Mouse (Mus musculus) stomach, postnatal 0 days (tissue): ENCODE measurements at regions not wholly inside any gene's neighbourhood (a gene's known extent, or its start where the extent isn't known, plus 50 kb on each side); places are given as distances from the start of the nearest gene placed in this dataset.

Experiments used
- ATAC-seq: fragments of 200-750 bp; cut with Nextera tagmentation; 2 replicates; pipeline ENCODE4 v1.8.0; 2017; ENCODE audit not compliant: low FRiP score, low TSS enrichment
- DNase-seq: peaks from one replicate; pipeline ENCODE4 v3.0.0-alpha.2; 2016; ENCODE audit warnings: low spot score
- H3K27ac ChIP-seq: fragments of 300-500 bp; sonication (generic); replicated peaks from 2 replicates; pipeline ENCODE4 v1.5.1; 2014; ENCODE audit warnings: mild to moderate bottlenecking, control low read depth
- H3K27me3 ChIP-seq: fragments of 300-500 bp; sonication (generic); 2 replicates; pipeline ENCODE4 v1.6.1; 2014; ENCODE audit warnings: low read length; ENCODE audit not compliant: control insufficient read depth, insufficient read depth
- H3K36me3 ChIP-seq: fragments of 300-500 bp; sonication (generic); 2 replicates; pipeline ENCODE4 v1.6.1; 2014; ENCODE audit warnings: low read length, mixed read lengths; ENCODE audit not compliant: control insufficient read depth, insufficient read depth
- H3K4me1 ChIP-seq: fragments of 300-500 bp; sonication (generic); replicated peaks from 2 replicates; pipeline ENCODE4 v1.6.1; 2014; ENCODE audit warnings: antibody characterized with exemption; ENCODE audit not compliant: control insufficient read depth, insufficient read depth
- H3K4me2 ChIP-seq: fragments of 300-500 bp; sonication (generic); replicated peaks from 2 replicates; pipeline ENCODE4 v1.6.1; 2014; ENCODE audit warnings: low read depth, mild to moderate bottlenecking, control low read depth, moderate library complexity
- H3K4me3 ChIP-seq: fragments of 300-500 bp; sonication (generic); 2 replicates; pipeline ENCODE4 v1.5.1; 2014; ENCODE audit warnings: low read depth, low read length, control low read depth
- H3K9ac ChIP-seq: fragments of 300-500 bp; sonication (generic); 2 replicates; pipeline ENCODE4 v1.6.1; 2014; ENCODE audit warnings: mild to moderate bottlenecking, low read length, control low read depth, mixed read lengths
- H3K9me3 ChIP-seq: fragments of 300-500 bp; sonication (generic); 2 replicates; pipeline ENCODE4 v1.6.1; 2016; ENCODE audit warnings: low read length; ENCODE audit not compliant: control insufficient read depth
- CTCF ChIP-seq: IDR thresholded peaks from 2 replicates; pipeline ENCODE4 v1.5.1; 2016; ENCODE audit warnings: antibody characterized with exemption, low read depth, mild to moderate bottlenecking, moderate library complexity
- EP300 ChIP-seq: optimal IDR thresholded peaks from 2 replicates; pipeline ENCODE3; 2016; ENCODE audit warnings: antibody characterized with exemption
- WGBS: fragments of 180-500 bp; shearing (Covaris S2); extraction: QIAGEN DNeasy Blood & Tissue Kit; methylation state at CpG from one replicate; pipeline ENCODE4 v1.1.7; 2014; 5-methylcytosine and 5-hydroxymethylcytosine counted together

GRCm38 (mm10) chr7:79201246-79201645 is 52.4 kb upstream of the Mfge8 start:
- no peak for ATAC-seq
- Histone ChIP-seq H3K9me3 (no peaks in the 10 kb centered on the region), H3K36me3 (no peaks in the 10 kb centered on the region), H3K4me2 (no peak overlapping the region), H3K9ac (no peak overlapping the region), H3K4me3 (no peak overlapping the region), H3K4me1 (no peaks in the 10 kb centered on the region), H3K27ac (no peak overlapping the region), H3K27me3 (no peaks in the 10 kb centered on the region)
- DNase-seq: no peak
- TF ChIP-seq CTCF (no peak), EP300 (no peak)

- Histone ChIP-seq H3K4me2 (no peak overlapping the region), H3K9me3 (no peaks in the 10 kb centered on the region), H3K36me3 (no peaks in the 10 kb centered on the region), H3K27ac (peak overlapping the region; percentile 78), H3K9ac (no peak overlapping the region), H3K27me3 (no peaks in the 10 kb centered on the region), H3K4me1 (no peaks in the 10 kb centered on the region), H3K4me3 (no peak overlapping the region)
- no peak for TF ChIP-seq EP300
- WGBS: 37% methylated on average over 7 of the region's 7 CpGs
- no peak for DNase-seq
- peak; percentile 71; the same call in 1 of the 2 replicates for ATAC-seq
These were observed 53.5 kb upstream of the Mfge8 start for GRCm38 (mm10) chr7:79202336-79202735.

GRCm38 (mm10) chr7:79203481-79203880 is 54.6 kb upstream of the Mfge8 start:
- Histone ChIP-seq H3K4me1 (no peaks in the 10 kb centered on the region), H3K9ac (no peak overlapping the region), H3K36me3 (no peaks in the 10 kb centered on the region), H3K4me2 (no peak overlapping the region), H3K4me3 (no peak overlapping the region), H3K9me3 (no peaks in the 10 kb centered on the region), H3K27me3 (no peaks in the 10 kb centered on the region), H3K27ac (no peak overlapping the region)
- DNase-seq (no peak), ATAC-seq (no peak)
- 79% methylated on average over 5 of the region's 5 CpGs for WGBS
- no peak for TF ChIP-seq CTCF
- no peak for TF ChIP-seq EP300

- H3K4me1 ChIP-seq: no peaks in the 10 kb centered on the region
- no peaks in the 10 kb centered on the region for H3K27me3 ChIP-seq
- 34% methylated on average over 8 of the region's 8 CpGs for WGBS
- no peak overlapping the region for H3K9ac ChIP-seq
- H3K36me3 ChIP-seq: no peaks in the 10 kb centered on the region
- DNase-seq: no peak
- no peaks in the 10 kb centered on the region for H3K9me3 ChIP-seq
- no peak overlapping the region for H3K4me2 ChIP-seq
- 0 out of 2 replicates have a peak, but pooled peaks have one; percentile 47 for ATAC-seq
- no peak overlapping the region for H3K27ac ChIP-seq
- H3K4me3 ChIP-seq: no peak overlapping the region
- TF ChIP-seq EP300 (no peak), CTCF (no peak)
These were observed 58.3 kb upstream of the Mfge8 start for GRCm38 (mm10) chr7:79207140-79207539.

- Histone ChIP-seq H3K36me3 (no peaks in the 10 kb centered on the region), H3K4me3 (no peak overlapping the region), H3K9me3 (no peaks in the 10 kb centered on the region), H3K27me3 (no peaks in the 10 kb centered on the region), H3K9ac (no peak overlapping the region), H3K27ac (peak overlapping the region; percentile 36; the same call in 1 of the 2 replicates), H3K4me2 (no peak overlapping the region), H3K4me1 (no peaks in the 10 kb centered on the region)
- no peak for DNase-seq
- TF ChIP-seq EP300 (no peak), CTCF (peak; percentile 47)
- no peak for ATAC-seq
- WGBS: 85% methylated on average over 2 of the region's 2 CpGs
These were observed 61.7 kb upstream of the Mfge8 start for GRCm38 (mm10) chr7:79210376-79211215.

GRCm38 (mm10) chr7:79211287-79211976 is 61.6 kb upstream of the Abhd2 start:
- no peaks in the 10 kb centered on the region for H3K27me3 ChIP-seq
- TF ChIP-seq CTCF (no peak), EP300 (no peak)
- H3K36me3 ChIP-seq: no peaks in the 10 kb centered on the region
- ATAC-seq: peak; percentile 71
- H3K27ac ChIP-seq: peak overlapping the region; percentile 36; the same call in 1 of the 2 replicates
- 5% methylated on average over 9 of the region's 9 CpGs for WGBS
- H3K4me3 ChIP-seq: no peak overlapping the region
- no peaks in the 10 kb centered on the region for H3K4me1 ChIP-seq
- peak overlapping the region; percentile 29; the same call in 1 of the 2 replicates for H3K4me2 ChIP-seq
- H3K9ac ChIP-seq: no peak overlapping the region
- peak; percentile 25 for DNase-seq
- no peaks in the 10 kb centered on the region for H3K9me3 ChIP-seq
